Mouse (Mus musculus): ENCODE results near the gene Iars2.

DNA sequence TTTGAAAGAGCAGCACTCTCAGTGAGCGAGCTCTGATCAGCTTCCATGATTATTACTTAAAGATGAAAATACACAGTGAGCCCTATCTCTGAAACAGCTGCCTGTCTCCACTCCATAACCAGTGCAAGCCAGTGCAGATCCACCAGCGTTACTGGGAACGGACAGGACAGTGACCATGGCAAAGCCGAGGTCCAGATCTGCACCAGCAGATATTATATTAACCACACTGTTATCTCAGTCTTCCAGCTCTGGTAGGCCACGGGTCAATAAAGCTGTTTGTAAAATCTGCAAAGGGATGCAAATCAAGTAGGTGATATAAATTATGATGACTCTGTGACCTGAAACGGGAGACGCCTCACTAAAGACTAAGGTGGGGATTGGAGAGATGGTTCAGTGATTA is 21.6 kb downstream of the Iars2 start:
- TF ChIP-seq CTCF (conservative IDR thresholded peaks at IDR 0.05; ENCODE audit: low read length) (no peak), NANOG (IDR thresholded peaks at IDR 0.05; ENCODE audit: borderline replicate concordance, low read length) (no peak)

All from E14TG2a.4 (cell line).